Mouse (Mus musculus) forebrain, embryonic 16.5 days (tissue): ENCODE measurements around the gene Adcy3. TPM values are rescaled to one million over a fixed set of nuclear protein-coding genes. Genes with fewer than 3 reads are reported as not detected.

Experiments
- ATAC-seq: fragments of 200-750 bp; cut with Nextera tagmentation; 2 replicates; pipeline ENCODE4 v1.8.0; 2017; ENCODE audit warnings: mild to moderate bottlenecking, moderate library complexity
- H3K27ac ChIP-seq: fragments of 300-500 bp; sonication (generic); 2 replicates; pipeline ENCODE4 v1.5.1; 2014; ENCODE audit warnings: low read length, control low read depth
- H3K27me3 ChIP-seq: fragments of 300-500 bp; sonication (generic); replicated peaks from 2 replicates; pipeline ENCODE4 v1.6.1; 2014; ENCODE audit warnings: low read length; ENCODE audit not compliant: control insufficient read depth, insufficient read depth
- H3K36me3 ChIP-seq: fragments of 300-500 bp; sonication (generic); 2 replicates; pipeline ENCODE4 v1.6.1; 2014; ENCODE audit not compliant: control insufficient read depth, insufficient read depth
- H3K4me1 ChIP-seq: fragments of 300-500 bp; sonication (generic); replicated peaks from 2 replicates; pipeline ENCODE4 v1.6.1; 2014; ENCODE audit warnings: low read length; ENCODE audit not compliant: control insufficient read depth, insufficient read depth
- H3K4me2 ChIP-seq: fragments of 300-500 bp; sonication (generic); 2 replicates; pipeline ENCODE4 v1.6.1; 2014; ENCODE audit warnings: mild to moderate bottlenecking, low read length, control low read depth
- H3K4me3 ChIP-seq: fragments of 300-500 bp; sonication (generic); replicated peaks from 2 replicates; pipeline ENCODE4 v1.5.1; 2014; ENCODE audit warnings: mild to moderate bottlenecking, low read length, control low read depth
- H3K9ac ChIP-seq: fragments of 300-500 bp; sonication (generic); replicated peaks from 2 replicates; pipeline ENCODE4 v1.6.1; 2014; ENCODE audit warnings: low read depth, low read length, control low read depth
- H3K9me3 ChIP-seq: fragments of 300-500 bp; sonication (generic); 2 replicates; pipeline ENCODE4 v1.6.1; 2016; ENCODE audit warnings: low read length; ENCODE audit not compliant: control insufficient read depth
- WGBS: fragments of 180-500 bp; shearing (Covaris S2); extraction: QIAGEN DNeasy Blood & Tissue Kit; methylation state at CpG from one replicate; pipeline ENCODE4 v1.1.7; 2014; 5-methylcytosine and 5-hydroxymethylcytosine counted together
- polyA plus RNA-seq: library from polyadenylated mRNA; unstranded; fragments of >200 nt; fragmentation: Nextera tagmentation; extraction: Ambion mirVana; gene quantifications from 2 replicates; pipeline ENCODE4 v1.2.1, GENCODE M21; 2015

The Adcy3 gene
- polyA plus RNA-seq, 1 experiment from 2014 or later: 12.9 TPM

DNA sequence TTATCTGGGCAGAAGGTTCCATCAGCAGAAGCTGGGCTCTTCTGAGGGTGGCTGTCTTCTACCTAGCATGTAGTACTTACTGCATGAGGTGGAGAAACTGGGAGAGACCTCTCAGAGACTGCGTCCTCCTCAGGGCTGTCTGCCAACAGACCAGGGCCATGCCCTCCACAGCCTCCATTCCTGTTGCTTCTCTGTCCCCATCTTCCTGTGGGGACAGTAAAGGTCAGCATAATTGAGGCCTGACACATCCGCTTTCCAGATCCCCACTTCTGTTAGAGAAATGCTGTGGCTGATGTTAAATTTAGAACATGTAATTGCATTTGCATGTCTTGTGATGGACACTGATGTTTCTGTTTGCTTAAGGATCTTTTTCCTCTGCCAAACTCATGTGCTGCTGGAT, 18.0 kb downstream of the Adcy3 start:
- no peak overlapping the region for H3K4me3 ChIP-seq
- H3K27ac ChIP-seq: no peak overlapping the region
- no peaks in the 10 kb centered on the region for H3K36me3 ChIP-seq
- no peaks in the 10 kb centered on the region for H3K27me3 ChIP-seq
- ATAC-seq: no peak
- H3K4me2 ChIP-seq: no peak overlapping the region
- 78% methylated on average over 2 of the region's 2 CpGs for WGBS
- H3K4me1 ChIP-seq: no peaks in the 10 kb centered on the region
- H3K9ac ChIP-seq: no peak overlapping the region
- H3K9me3 ChIP-seq: no peaks in the 10 kb centered on the region

GRCm38 (mm10) chr12:4151969-4152368, 19.1 kb downstream of the Adcy3 start:
- Histone ChIP-seq H3K4me2 (no peak overlapping the region), H3K4me1 (no peaks in the 10 kb centered on the region)
- ATAC-seq: no peak

DNA sequence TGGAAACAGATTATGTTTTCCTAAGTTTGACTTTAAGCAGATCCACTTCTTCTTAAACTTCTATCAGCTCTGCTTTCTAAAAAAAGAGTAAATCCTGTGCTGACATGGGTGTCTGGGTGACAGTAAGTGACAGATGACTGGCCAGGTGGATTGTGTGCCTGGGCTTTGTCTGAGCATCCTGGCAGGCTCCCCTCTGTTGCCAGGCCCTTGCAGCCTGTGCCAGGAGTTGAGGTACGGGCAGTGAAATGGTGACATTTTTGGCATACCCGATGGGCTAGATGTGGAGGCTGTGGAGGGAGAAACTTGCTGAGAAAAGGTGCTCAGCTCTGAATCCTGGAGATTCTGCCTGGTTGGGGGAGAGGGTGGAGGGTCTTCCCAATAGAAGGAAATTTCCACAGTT, 24.6 kb downstream of the Adcy3 start:
- Histone ChIP-seq H3K4me2 (no peak overlapping the region), H3K9ac (no peak overlapping the region), H3K9me3 (no peaks in the 10 kb centered on the region), H3K36me3 (no peaks in the 10 kb centered on the region), H3K4me3 (no peak overlapping the region), H3K27ac (no peak overlapping the region), H3K27me3 (no peaks in the 10 kb centered on the region), H3K4me1 (0 out of 2 replicates have a peak, but pooled peaks cover 2% of the 10 kb centered on the region)
- ATAC-seq: no peak
- WGBS: 53% methylated on average over 2 of the region's 2 CpGs

More at GRCm38 (mm10) chr12:4151969-4152368, 19.1 kb downstream of the Adcy3 start:
- Histone ChIP-seq H3K27me3 (no peaks in the 10 kb centered on the region), H3K4me3 (no peak overlapping the region), H3K9me3 (no peaks in the 10 kb centered on the region), H3K9ac (no peak overlapping the region), H3K27ac (no peak overlapping the region), H3K36me3 (no peaks in the 10 kb centered on the region)
- WGBS: 90% methylated on average over 3 of the region's 3 CpGs

DNA sequence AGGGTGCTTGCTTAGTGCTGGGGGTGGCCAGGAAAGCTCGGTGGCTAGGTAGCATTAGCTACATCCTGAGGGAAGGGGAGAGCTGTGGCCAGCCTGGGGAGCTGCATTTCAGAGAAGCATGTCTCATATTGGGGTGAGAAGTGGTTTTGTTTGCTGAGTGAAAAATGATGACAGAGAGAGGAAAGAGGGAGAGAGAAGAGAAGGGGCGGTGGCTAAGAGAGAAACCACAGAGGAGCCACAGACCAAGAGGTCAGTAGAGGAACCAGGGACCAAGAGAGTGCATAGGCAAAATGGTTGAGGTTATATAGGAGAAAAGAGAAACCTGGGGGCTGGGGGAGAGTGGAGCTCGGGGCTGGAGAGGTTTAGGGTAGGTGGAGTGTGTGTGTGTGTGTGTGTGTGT, 25.3 kb downstream of the Adcy3 start:
- H3K36me3 ChIP-seq: no peaks in the 10 kb centered on the region
- no peak overlapping the region for H3K27ac ChIP-seq
- H3K27me3 ChIP-seq: no peaks in the 10 kb centered on the region
- no peak overlapping the region for H3K4me2 ChIP-seq
- no peaks in the 10 kb centered on the region for H3K9me3 ChIP-seq
- WGBS: 94% methylated on average over 3 of the region's 3 CpGs
- ATAC-seq: no peak
- H3K4me1 ChIP-seq: 0 out of 2 replicates have a peak, but pooled peaks cover 2% of the 10 kb centered on the region
- H3K4me3 ChIP-seq: no peak overlapping the region
- no peak overlapping the region for H3K9ac ChIP-seq

DNA sequence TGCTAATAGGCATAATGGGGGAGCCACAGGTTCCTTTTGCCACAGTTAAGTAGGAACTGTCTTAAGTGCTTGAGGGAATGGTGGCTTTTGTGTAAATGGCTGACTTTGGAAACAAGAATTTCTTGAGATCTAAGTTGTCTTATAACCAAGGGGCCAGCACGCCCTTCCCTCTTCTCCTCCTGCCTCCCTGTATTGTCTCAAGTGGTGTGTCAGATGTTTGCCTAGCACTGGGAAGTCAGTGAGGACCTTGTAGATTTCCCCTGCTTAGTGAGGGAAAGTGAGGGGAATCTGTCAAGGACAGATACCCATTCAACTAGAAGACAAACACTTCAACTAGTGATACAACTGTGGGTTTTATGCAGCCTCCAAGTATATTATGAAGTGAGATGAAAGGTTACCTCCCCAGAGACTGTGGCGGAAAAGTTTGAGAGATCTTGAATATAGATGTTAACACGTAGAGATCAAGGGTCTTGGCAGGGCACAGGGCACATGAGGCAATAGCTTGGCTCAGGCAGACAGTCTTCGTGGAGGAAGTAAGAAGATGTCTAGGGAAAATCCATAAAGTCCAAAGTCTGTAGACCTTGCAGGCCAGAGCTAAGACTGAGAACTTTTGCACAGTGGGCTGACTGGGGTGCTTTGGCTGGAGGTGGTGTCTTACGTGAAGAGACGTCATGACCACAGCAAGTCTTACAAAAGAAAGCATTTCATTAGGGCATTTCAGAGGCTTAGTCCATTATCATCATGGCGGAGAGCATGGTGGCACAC, 26.1 kb downstream of the Adcy3 start:
- no peak overlapping the region for H3K4me3 ChIP-seq
- 0 out of 2 replicates have a peak, but pooled peaks cover 2% of the 10 kb centered on the region for H3K4me1 ChIP-seq
- WGBS: 93% methylated on average over 7 of the region's 7 CpGs
- H3K9ac ChIP-seq: no peak overlapping the region
- no peaks in the 10 kb centered on the region for H3K36me3 ChIP-seq
- H3K9me3 ChIP-seq: no peaks in the 10 kb centered on the region
- no peak for ATAC-seq
- no peaks in the 10 kb centered on the region for H3K27me3 ChIP-seq
- H3K27ac ChIP-seq: no peak overlapping the region
- H3K4me2 ChIP-seq: no peak overlapping the region

GRCm38 (mm10) chr12:4160322-4160721, 27.4 kb downstream of the Adcy3 start:
- Histone ChIP-seq H3K4me3 (no peak overlapping the region), H3K9me3 (no peaks in the 10 kb centered on the region), H3K9ac (no peak overlapping the region), H3K27me3 (no peaks in the 10 kb centered on the region), H3K36me3 (no peaks in the 10 kb centered on the region), H3K27ac (no peak overlapping the region), H3K4me1 (0 out of 2 replicates have a peak, but pooled peaks cover 2% of the 10 kb centered on the region), H3K4me2 (no peak overlapping the region)
- WGBS: 72% methylated on average over 7 of the region's 7 CpGs
- ATAC-seq: no peak

- Histone ChIP-seq H3K27me3 (no peaks in the 10 kb centered on the region), H3K4me2 (no peak overlapping the region), H3K9me3 (no peaks in the 10 kb centered on the region), H3K9ac (no peak overlapping the region), H3K4me3 (no peak overlapping the region), H3K27ac (no peak overlapping the region), H3K4me1 (no peaks in the 10 kb centered on the region), H3K36me3 (no peaks in the 10 kb centered on the region)
- no peak for ATAC-seq
- WGBS: 30% methylated on average over 2 of the region's 2 CpGs
Measured at GRCm38 (mm10) chr12:4162886-4163285, 30.0 kb downstream of the Adcy3 start.

- no peaks in the 10 kb centered on the region for H3K27me3 ChIP-seq
- H3K36me3 ChIP-seq: no peaks in the 10 kb centered on the region
- 82% methylated on average over 3 of the region's 3 CpGs for WGBS
- H3K27ac ChIP-seq: no peak overlapping the region
- H3K4me3 ChIP-seq: no peak overlapping the region
- H3K4me2 ChIP-seq: no peak overlapping the region
- H3K9me3 ChIP-seq: no peaks in the 10 kb centered on the region
- H3K4me1 ChIP-seq: peaks cover 6% of the 10 kb centered on the region; the same call in 1 of the 2 replicates
- ATAC-seq: no peak
- H3K9ac ChIP-seq: no peak overlapping the region
Measured at GRCm38 (mm10) chr12:4166970-4167369, 34.1 kb downstream of the Adcy3 start.

GRCm38 (mm10) chr12:4169058-4169457, 36.2 kb downstream of the Adcy3 start:
- peak; percentile 71; the same call in 1 of the 2 replicates for ATAC-seq
- WGBS: 94% methylated on average over 1 of the region's 1 CpGs
- H3K36me3 ChIP-seq: no peaks in the 10 kb centered on the region

More at GRCm38 (mm10) chr12:4169058-4169457, 36.2 kb downstream of the Adcy3 start:
- Histone ChIP-seq H3K4me2 (no peak overlapping the region), H3K4me1 (peaks cover 6% of the 10 kb centered on the region; the same call in 1 of the 2 replicates), H3K4me3 (no peak overlapping the region), H3K27me3 (no peaks in the 10 kb centered on the region), H3K27ac (no peak overlapping the region), H3K9me3 (no peaks in the 10 kb centered on the region), H3K9ac (no peak overlapping the region)
